Mouse (Mus musculus) urinary bladder, postnatal 25 days (tissue): ENCODE data around the gene Spx.

Source experiments
- DNase-seq: peaks from one replicate; pipeline ENCODE4 v3.0.0; 2022; ENCODE audit warnings: low spot score

Spx gene

GRCm38 (mm10) chr6:142429072-142429471 lies 15.8 kb downstream of the Spx start:
- no peak for DNase-seq

GRCm38 (mm10) chr6:142451381-142451780 lies 38.1 kb downstream of the Spx start:
- no peak for DNase-seq

- DNase-seq, result no peak
These were observed 40.1 kb downstream of the Spx start for GRCm38 (mm10) chr6:142453311-142453710.

- DNase-seq, result no peak
These were observed 42.2 kb downstream of the Spx start for GRCm38 (mm10) chr6:142455314-142455996.

- DNase-seq, result no peak
These were observed 44.8 kb downstream of the Spx start for GRCm38 (mm10) chr6:142458010-142458409.

GRCm38 (mm10) chr6:142459017-142459678 lies 45.9 kb downstream of the Spx start:
- DNase-seq, result no peak

GRCm38 (mm10) chr6:142462194-142462593 lies 49.0 kb downstream of the Spx start:
- no peak for DNase-seq
